Mouse (Mus musculus) kidney, adult 2 months (tissue): ENCODE data around the gene Hoxa7.

Source experiments
- CTCF ChIP-seq: fragments of 200-500 bp; conservative IDR thresholded peaks from 2 replicates; pipeline ENCODE4 v1.5.1; 2011; ENCODE audit warnings: low read depth, mild to moderate bottlenecking, control low read depth, low read length, moderate library complexity, mixed read lengths; ENCODE audit not compliant: insufficient read depth, insufficient read length
- POLR2A ChIP-seq: fragments of 200-500 bp; IDR thresholded peaks from one replicate; pipeline ENCODE4 v1.6.1; 2011; ENCODE audit warnings: low read depth, low read length, control low read depth

DNA sequence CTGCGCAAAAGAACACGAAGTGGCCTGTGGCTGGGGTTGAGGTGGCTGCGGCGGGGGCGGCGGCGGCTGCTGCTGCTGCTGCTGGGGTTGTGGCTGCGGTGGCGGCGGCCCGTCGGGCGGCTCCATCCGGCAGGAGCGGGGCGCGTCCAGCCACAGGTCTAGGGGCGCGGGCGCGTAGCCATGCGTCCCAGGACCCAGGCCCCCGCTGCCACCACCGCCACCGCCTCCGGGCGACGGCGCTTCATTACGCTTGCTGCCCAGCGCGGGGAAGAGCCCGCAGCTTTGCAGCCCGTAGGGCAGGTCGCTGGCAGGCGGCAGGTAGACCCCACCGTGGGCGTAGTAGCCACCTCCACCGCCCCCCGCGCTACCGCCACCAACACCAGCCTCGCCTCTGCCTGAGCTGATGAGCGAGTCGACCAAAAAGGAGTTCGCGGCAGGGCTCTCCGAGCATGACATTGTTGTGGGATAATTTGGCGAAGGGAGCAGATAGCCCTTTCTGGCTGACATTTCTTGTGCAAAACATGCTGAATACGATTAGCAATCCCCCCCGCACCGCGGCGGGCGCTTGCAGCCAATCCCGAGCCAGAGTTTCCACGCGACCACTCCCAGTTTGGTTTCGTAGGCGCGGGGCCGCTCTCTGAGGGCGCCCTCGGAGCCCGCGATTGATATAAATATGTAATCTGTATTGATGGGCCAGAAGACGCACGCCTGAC lies 12.9 kb upstream of the Hoxa7 start:
- TF ChIP-seq POLR2A (peak; percentile 37), CTCF (no peak)
